Mouse (Mus musculus): ENCODE data around the gene Ntmt1. TPM values are rescaled to one million over a fixed set of nuclear protein-coding genes. Genes with fewer than 3 reads are reported as not detected.

The Ntmt1 gene
- polyA plus RNA-seq, 1 experiment from 2014 or later: 72.7 TPM

DNA sequence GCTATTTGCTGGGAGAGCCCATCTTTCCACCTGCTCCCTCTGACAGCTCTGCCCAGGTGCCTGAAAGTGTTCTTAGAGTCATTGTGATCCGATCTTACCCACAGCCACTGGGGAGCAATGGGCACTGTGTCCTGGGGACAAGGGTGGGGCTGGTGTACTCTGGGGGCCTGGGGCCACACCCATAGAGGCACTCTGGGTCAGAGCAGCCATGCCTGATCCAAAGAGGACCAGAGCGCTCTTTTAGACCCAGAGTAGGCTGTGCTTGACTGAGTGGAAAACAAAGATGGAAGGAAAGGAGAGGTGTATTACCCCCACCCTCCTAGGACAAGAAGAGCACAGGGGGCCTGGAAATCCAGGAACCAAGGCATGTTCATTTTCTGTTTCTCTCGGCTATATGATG, 4.0 kb upstream of the Ntmt1 start, which contains the start of gene 1700001O22Rik:
TSS of gene 1700001O22Rik (minus strand) at position 58 of the 400 bp plus-strand sequence.
- 80% methylated on average over 3 of the region's 3 CpGs for WGBS
- H3K27ac ChIP-seq (replicated peaks): no peak within 1 kb of the TSS
- H3K36me3 ChIP-seq: no peaks in the 10 kb centered on the region
- H3K4me3 ChIP-seq: no peak within 1 kb of the TSS
- no peaks in the 10 kb centered on the region for H3K9me3 ChIP-seq
- no peak within 1 kb of the TSS for H3K9ac ChIP-seq
- H3K4me2 ChIP-seq: no peak within 1 kb of the TSS
- peaks cover 27% of the 10 kb centered on the region for H3K4me1 ChIP-seq
- H3K27me3 ChIP-seq (replicated peaks): peaks cover 49% of the 10 kb centered on the region
- ATAC-seq (ENCODE audit: extremely low read depth, insufficient number of reproducible peaks, low FRiP score, low TSS enrichment): no peak

DNA sequence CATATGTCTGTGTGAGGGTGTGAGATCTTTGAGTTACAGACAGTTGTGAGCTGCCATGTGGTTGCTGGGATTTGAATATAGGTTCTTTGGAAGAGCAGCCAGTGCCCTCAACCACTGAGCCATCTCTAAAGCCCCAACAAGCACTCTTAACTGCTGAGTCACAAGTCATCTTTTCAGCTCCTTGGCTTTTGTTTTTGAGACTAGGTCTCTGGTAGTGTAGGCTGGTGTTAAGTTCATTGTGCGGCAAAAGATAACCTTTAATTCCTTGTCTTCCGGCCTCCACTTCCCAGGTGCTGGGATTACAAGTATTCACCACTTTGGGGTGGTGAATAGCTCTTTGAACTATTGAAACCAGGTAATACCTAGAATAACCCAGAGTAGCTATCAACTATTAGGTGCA, 1.6 kb upstream of the Ntmt1 start:
- H3K9me3 ChIP-seq: no peaks in the 10 kb centered on the region
- no peak overlapping the region for H3K4me3 ChIP-seq
- no peak overlapping the region for H3K4me2 ChIP-seq
- peaks cover 25% of the 10 kb centered on the region for H3K27me3 ChIP-seq (replicated peaks)
- no peak overlapping the region for H3K27ac ChIP-seq (replicated peaks)
- WGBS: 94% methylated on average over 2 of the region's 2 CpGs
- H3K36me3 ChIP-seq: 0 out of 2 replicates have a peak, but pooled peaks cover 11% of the 10 kb centered on the region
- H3K9ac ChIP-seq: no peak overlapping the region
- no peak for ATAC-seq (ENCODE audit: extremely low read depth, insufficient number of reproducible peaks, low FRiP score, low TSS enrichment)
- H3K4me1 ChIP-seq: peaks cover 45% of the 10 kb centered on the region

DNA sequence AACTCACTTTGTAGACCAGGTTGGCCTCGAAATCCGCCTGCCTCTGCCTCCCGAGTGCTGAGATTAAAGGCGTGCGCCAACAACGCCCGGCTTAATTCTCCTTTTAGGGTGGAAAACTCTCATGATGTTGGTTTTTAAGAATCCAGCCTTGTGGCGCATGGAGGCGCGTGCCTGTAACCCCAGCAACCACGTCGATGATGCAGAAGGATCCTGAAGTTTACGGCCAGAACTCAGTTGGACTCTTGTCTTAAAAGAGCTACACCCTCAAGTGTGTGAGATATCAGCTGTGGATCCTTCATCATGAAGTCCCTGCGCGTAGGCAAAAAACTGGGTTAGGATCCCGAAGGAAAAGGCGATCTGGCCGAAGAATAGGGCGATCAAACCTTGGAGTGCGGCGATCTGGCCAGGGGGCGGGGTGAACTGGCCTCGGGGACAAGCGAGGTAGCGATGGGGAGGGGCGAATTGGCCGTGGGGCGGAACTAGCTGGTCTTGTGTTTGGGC, 429 bp upstream of the Ntmt1 start:
- WGBS: 7% methylated on average over 28 of the region's 28 CpGs
- no peak for ATAC-seq (ENCODE audit: extremely low read depth, insufficient number of reproducible peaks, low FRiP score, low TSS enrichment)

DNA sequence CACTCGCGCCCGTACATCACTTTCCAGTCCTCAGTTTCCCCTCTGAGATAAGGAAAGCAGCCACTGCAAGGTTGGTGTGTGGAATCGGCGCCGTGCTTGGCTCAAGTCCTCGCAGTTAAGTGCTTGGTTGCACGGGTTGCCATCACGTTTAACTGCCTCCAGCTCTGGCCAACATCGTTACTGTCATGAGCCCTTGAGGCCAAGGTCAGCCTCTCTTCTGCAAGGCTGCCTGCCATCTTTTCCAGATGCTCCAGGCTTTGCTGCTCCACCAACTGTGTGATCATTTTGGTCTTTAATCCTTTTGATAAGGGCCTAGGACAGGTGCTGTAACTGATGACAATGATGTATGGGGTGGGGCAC, 650 bp downstream of the Ntmt1 start:
- WGBS: 2% methylated on average over 10 of the region's 10 CpGs
- H3K27me3 ChIP-seq (replicated peaks): peaks cover 6% of the 10 kb centered on the region; the same call in 1 of the 2 replicates
- peak overlapping the region; percentile 91 for H3K27ac ChIP-seq (replicated peaks)
- H3K4me2 ChIP-seq: peak overlapping the region; percentile 90
- peaks cover 31% of the 10 kb centered on the region for H3K36me3 ChIP-seq
- no peaks in the 10 kb centered on the region for H3K9me3 ChIP-seq
- peak overlapping the region; percentile 91 for H3K4me3 ChIP-seq
- peak overlapping the region; percentile 97 for H3K9ac ChIP-seq
- no peak for ATAC-seq (ENCODE audit: extremely low read depth, insufficient number of reproducible peaks, low FRiP score, low TSS enrichment)
- peaks cover 35% of the 10 kb centered on the region for H3K4me1 ChIP-seq

More for the DNA sequence above, 429 bp upstream of the Ntmt1 start:
- peaks cover 20% of the 10 kb centered on the region for H3K36me3 ChIP-seq
- no peaks in the 10 kb centered on the region for H3K9me3 ChIP-seq
- H3K4me2 ChIP-seq: peak overlapping the region; percentile 90
- H3K4me1 ChIP-seq: peaks cover 35% of the 10 kb centered on the region
- peak overlapping the region; percentile 85 for H3K9ac ChIP-seq
- H3K4me3 ChIP-seq: peak overlapping the region; percentile 91
- H3K27me3 ChIP-seq (replicated peaks): peaks cover 13% of the 10 kb centered on the region
- H3K27ac ChIP-seq (replicated peaks): peak overlapping the region; percentile 80

DNA sequence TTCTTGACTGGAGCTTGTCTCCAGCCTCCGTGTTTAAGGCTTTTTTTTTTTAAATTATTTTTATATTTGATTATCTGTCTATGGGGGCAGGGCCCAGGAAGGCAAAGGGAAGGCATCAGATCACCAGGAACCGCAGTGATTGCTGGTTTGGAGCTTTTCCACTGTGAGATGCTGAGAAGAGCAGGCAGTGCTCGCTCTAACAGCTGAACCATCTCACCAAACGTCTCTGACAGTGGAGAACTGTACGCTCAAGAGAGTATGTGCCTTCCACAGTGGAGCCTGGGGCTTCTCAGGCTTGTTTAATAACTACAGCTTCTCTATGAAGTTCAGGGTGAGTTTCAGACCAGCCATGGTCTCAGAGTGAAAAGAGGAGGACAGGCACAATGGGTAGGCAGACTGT, 1.9 kb downstream of the Ntmt1 start:
- H3K36me3 ChIP-seq: peaks cover 43% of the 10 kb centered on the region
- H3K4me1 ChIP-seq: peaks cover 35% of the 10 kb centered on the region
- H3K4me3 ChIP-seq: peak overlapping the region; percentile 91
- no peaks in the 10 kb centered on the region for H3K9me3 ChIP-seq
- ATAC-seq (ENCODE audit: extremely low read depth, insufficient number of reproducible peaks, low FRiP score, low TSS enrichment): no peak
- H3K9ac ChIP-seq: peak overlapping the region; percentile 56
- WGBS: 74% methylated on average over 5 of the region's 5 CpGs
- peak overlapping the region; percentile 90 for H3K4me2 ChIP-seq
- no peaks in the 10 kb centered on the region for H3K27me3 ChIP-seq (replicated peaks)
- H3K27ac ChIP-seq (replicated peaks): no peak overlapping the region

DNA sequence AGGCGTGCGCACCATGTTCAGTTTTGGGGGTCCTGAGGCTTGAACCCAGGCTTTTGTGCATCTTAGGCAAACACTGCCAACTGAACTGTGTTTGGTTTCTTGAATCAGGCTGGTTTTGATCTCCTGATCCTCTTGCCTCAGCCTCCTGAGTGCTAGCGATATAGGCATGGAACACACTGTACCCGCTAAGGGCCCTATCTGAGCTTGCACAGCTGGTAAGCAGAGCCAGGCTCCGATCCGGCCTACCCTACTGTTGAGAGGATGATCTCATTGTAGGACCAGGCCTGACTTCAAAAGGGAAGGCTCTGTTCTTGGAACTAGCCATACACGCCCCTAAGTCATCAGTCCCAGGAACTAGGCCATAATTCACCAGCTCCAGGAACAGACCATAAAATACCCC, 2.9 kb downstream of the Ntmt1 start:
- WGBS: 73% methylated on average over 7 of the region's 7 CpGs
- no peak overlapping the region for H3K4me2 ChIP-seq
- peaks cover 35% of the 10 kb centered on the region for H3K4me1 ChIP-seq
- no peak overlapping the region for H3K27ac ChIP-seq (replicated peaks)
- no peaks in the 10 kb centered on the region for H3K9me3 ChIP-seq
- peaks cover 54% of the 10 kb centered on the region for H3K36me3 ChIP-seq
- ATAC-seq (ENCODE audit: extremely low read depth, insufficient number of reproducible peaks, low FRiP score, low TSS enrichment): no peak
- H3K27me3 ChIP-seq (replicated peaks): no peaks in the 10 kb centered on the region
- peak overlapping the region; percentile 33; the same call in 1 of the 2 replicates for H3K9ac ChIP-seq
- no peak overlapping the region for H3K4me3 ChIP-seq

- no peak for ATAC-seq (ENCODE audit: extremely low read depth, insufficient number of reproducible peaks, low FRiP score, low TSS enrichment)
- WGBS: 96% methylated on average over 1 of the region's 1 CpGs
- no peak overlapping the region for H3K9ac ChIP-seq
- peaks cover 19% of the 10 kb centered on the region for H3K4me1 ChIP-seq
- H3K27me3 ChIP-seq (replicated peaks): no peaks in the 10 kb centered on the region
- H3K36me3 ChIP-seq: peaks cover 93% of the 10 kb centered on the region
- no peak overlapping the region for H3K4me2 ChIP-seq
- H3K9me3 ChIP-seq: no peaks in the 10 kb centered on the region; the same call in 1 of the 2 replicates
- H3K27ac ChIP-seq (replicated peaks): no peak overlapping the region
- no peak overlapping the region for H3K4me3 ChIP-seq
Measured at GRCm38 (mm10) chr2:30816383-30816782, 8.8 kb downstream of the Ntmt1 start.

DNA sequence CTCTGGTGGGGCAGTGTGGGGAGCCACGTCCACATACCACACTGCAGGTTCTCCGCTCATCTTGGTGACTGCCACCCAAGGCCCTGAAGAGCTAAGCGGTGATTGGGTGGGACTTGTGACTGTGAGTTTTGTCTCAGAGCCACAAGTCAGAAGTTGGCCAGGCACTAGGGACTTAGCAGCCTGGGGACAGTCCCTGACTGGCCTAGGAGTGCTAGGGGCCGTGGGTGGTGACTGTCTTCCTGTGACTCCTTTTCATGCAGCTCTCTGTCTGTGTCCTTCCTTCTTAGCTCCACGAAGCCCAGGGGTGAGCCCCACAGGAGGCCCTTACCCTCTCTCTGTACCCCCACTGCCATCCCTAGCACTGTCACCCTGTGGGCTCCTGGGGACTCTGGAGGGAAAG, 12.2 kb downstream of the Ntmt1 start:
- H3K4me3 ChIP-seq: no peak overlapping the region
- H3K9me3 ChIP-seq: no peaks in the 10 kb centered on the region; the same call in 1 of the 2 replicates
- peaks cover 93% of the 10 kb centered on the region for H3K36me3 ChIP-seq
- H3K27ac ChIP-seq (replicated peaks): 0 out of 2 replicates have a peak overlapping the region, but pooled peaks have one; percentile 32
- 88% methylated on average over 5 of the region's 5 CpGs for WGBS
- no peak overlapping the region for H3K4me2 ChIP-seq
- peaks cover 30% of the 10 kb centered on the region for H3K4me1 ChIP-seq
- H3K27me3 ChIP-seq (replicated peaks): no peaks in the 10 kb centered on the region
- ATAC-seq (ENCODE audit: extremely low read depth, insufficient number of reproducible peaks, low FRiP score, low TSS enrichment): no peak
- H3K9ac ChIP-seq: no peak overlapping the region

DNA sequence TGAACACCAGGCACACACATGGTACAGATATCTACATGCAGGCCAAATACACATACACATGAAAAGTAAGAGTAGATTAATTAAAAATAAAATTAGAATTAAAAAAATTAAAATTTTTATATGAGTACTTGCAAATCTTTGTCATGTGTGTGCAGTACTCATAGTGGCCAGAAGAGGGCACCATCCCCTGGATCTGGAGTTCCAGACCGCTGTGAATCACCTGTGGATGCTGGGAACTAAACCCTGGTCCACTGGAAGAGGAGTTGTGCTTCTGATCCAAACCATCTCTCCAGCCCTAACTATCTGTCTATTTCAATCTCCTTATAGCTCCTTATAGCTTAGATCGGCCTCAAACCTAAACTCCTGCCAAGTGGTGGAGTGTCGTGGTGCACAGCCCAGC, 13.4 kb downstream of the Ntmt1 start:
- 93% methylated on average over 3 of the region's 3 CpGs for WGBS
- peaks cover 30% of the 10 kb centered on the region for H3K4me1 ChIP-seq
- peaks cover 93% of the 10 kb centered on the region for H3K36me3 ChIP-seq
- H3K4me2 ChIP-seq: no peak overlapping the region
- H3K9me3 ChIP-seq: no peaks in the 10 kb centered on the region; the same call in 1 of the 2 replicates
- H3K4me3 ChIP-seq: no peak overlapping the region
- H3K27ac ChIP-seq (replicated peaks): no peak overlapping the region
- H3K27me3 ChIP-seq (replicated peaks): no peaks in the 10 kb centered on the region
- no peak overlapping the region for H3K9ac ChIP-seq
- no peak for ATAC-seq (ENCODE audit: extremely low read depth, insufficient number of reproducible peaks, low FRiP score, low TSS enrichment)

- peaks cover 40% of the 10 kb centered on the region for H3K4me1 ChIP-seq
Measured at GRCm38 (mm10) chr2:30822460-30822859, 14.8 kb downstream of the Ntmt1 start.

GRCm38 (mm10) chr2:30823385-30824153, 15.9 kb downstream of the Ntmt1 start:
- H3K4me2 ChIP-seq: no peak overlapping the region
- peaks cover 44% of the 10 kb centered on the region for H3K4me1 ChIP-seq
- no peak for ATAC-seq (ENCODE audit: extremely low read depth, insufficient number of reproducible peaks, low FRiP score, low TSS enrichment)
- no peaks in the 10 kb centered on the region for H3K27me3 ChIP-seq (replicated peaks)
- 62% methylated on average over 13 of the region's 13 CpGs for WGBS
- H3K27ac ChIP-seq (replicated peaks): peak overlapping the region; percentile 15; the same call in 1 of the 2 replicates
- H3K9ac ChIP-seq: peak overlapping the region; percentile 19; the same call in 1 of the 2 replicates
- H3K4me3 ChIP-seq: no peak overlapping the region
- no peaks in the 10 kb centered on the region; the same call in 1 of the 2 replicates for H3K9me3 ChIP-seq
- peaks cover 80% of the 10 kb centered on the region for H3K36me3 ChIP-seq

More at GRCm38 (mm10) chr2:30822460-30822859, 14.8 kb downstream of the Ntmt1 start:
- 93% methylated on average over 8 of the region's 8 CpGs for WGBS
- no peak overlapping the region for H3K9ac ChIP-seq
- no peak overlapping the region for H3K4me2 ChIP-seq
- ATAC-seq (ENCODE audit: extremely low read depth, insufficient number of reproducible peaks, low FRiP score, low TSS enrichment): no peak
- H3K4me3 ChIP-seq: no peak overlapping the region
- no peaks in the 10 kb centered on the region; the same call in 1 of the 2 replicates for H3K9me3 ChIP-seq
- H3K36me3 ChIP-seq: peaks cover 89% of the 10 kb centered on the region
- no peaks in the 10 kb centered on the region for H3K27me3 ChIP-seq (replicated peaks)
- no peak overlapping the region; the same call in 1 of the 2 replicates for H3K27ac ChIP-seq (replicated peaks)

Measured in heart, embryonic 13.5 days (tissue).